Mouse (Mus musculus) bone marrow, adult 2 months (tissue): ENCODE results near the gene Cog1.

Experiments
- CTCF ChIP-seq: fragments of 200-500 bp; IDR thresholded peaks from 2 replicates; pipeline ENCODE4 v1.5.1; 2011; ENCODE audit warnings: low read length, control low read depth; ENCODE audit not compliant: control insufficient read depth, insufficient read depth
- POLR2A ChIP-seq: fragments of 200-500 bp; IDR thresholded peaks from 2 replicates; pipeline ENCODE4 v1.6.1; 2011; ENCODE audit warnings: low read depth, mild to moderate bottlenecking, control low read depth, low read length, borderline replicate concordance; ENCODE audit not compliant: control insufficient read depth

- no peak for TF ChIP-seq CTCF
- no peak for TF ChIP-seq POLR2A
Measured at GRCm38 (mm10) chr11:113699643-113700042, 50.7 kb downstream of the Cog1 start.
